Mouse (Mus musculus): ENCODE measurements around the gene Oprl1. TPM values are rescaled to one million over a fixed set of nuclear protein-coding genes. Genes with fewer than 3 reads are reported as not detected.

The Oprl1 gene
- not detected for total RNA-seq (2022)

DNA sequence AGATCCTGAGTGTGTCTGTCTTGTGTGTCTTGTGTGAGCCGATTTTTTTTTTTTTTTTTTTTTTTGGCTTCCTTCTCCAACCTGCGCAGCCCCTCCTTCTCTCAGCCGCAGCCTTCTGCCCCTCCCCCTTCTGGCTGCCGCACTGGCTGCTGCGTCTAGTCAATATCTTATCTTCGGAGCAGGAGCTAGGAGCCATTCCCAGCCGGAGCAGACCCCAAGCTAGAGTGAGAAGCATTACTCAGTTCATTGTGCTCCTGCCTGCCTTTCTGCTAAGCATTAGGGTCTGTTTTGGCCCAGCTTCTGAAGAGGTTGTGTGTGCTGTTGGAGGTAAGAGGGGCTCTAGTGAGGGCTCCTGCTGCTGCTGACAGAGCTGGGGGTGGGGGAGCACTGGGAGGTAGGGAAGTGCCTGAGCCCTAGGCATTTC lies at the start of gene Oprl1:
Gene Oprl1, plus strand, starts transcription at position 114 of the 424 bp plus-strand sequence.
- DNase-seq (ENCODE audit: low spot score in 2 of 2): no peak

DNA sequence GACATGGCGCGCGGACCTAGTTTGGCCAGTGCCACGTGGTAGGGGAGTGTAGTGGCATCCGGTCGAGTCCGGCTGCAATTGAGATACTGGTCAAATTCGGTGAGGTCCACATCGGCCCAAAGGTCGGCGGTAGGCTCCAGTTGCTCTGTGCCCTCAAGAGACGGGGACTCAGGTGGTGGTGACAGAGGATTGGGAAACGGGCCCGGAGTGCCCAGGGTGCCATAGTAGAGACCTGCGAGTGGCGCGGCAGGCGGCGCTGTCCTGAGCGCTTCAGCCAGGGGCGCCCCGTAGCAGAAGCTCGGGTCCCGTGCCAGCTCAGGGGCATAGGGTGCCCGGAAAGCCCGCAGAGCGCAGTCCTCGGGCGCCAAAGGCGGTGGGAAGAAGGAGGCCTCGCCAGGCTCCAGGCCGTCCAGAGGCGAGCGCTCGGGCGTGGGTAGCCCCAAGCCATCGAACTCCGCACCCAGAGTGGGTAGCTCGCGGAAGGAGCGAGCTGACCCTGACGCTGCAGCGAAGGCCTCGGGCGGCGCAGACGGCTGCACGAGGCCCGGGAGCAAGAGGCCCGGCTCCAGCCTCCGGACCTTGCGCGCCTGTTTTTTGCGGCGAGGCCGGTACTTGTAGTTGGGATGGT lies 44.4 kb upstream of the Oprl1 start:
- DNase-seq (ENCODE audit: low spot score in 2 of 2): no peak

DNA sequence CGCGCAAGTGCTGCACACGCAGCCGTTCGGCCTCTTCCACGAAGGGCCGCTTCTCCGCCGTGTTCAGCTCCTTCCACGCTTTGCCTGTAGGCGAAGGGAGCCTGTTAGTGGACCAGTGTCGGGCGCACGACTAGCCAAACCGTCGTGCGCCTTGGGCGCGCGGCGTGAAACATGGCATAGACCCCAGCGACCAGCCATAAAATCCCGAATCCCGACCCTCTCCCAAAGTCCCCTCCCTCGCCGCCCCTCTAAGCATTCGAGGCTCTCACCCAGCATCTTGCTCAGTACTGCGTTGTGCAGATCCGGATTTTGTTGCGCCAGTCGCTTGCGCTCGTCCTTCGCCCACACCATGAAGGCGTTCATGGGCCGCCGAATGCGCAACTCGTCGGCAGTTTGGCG lies 43.9 kb upstream of the Oprl1 start:
- DNase-seq (ENCODE audit: low spot score in 2 of 2): no peak

DNA sequence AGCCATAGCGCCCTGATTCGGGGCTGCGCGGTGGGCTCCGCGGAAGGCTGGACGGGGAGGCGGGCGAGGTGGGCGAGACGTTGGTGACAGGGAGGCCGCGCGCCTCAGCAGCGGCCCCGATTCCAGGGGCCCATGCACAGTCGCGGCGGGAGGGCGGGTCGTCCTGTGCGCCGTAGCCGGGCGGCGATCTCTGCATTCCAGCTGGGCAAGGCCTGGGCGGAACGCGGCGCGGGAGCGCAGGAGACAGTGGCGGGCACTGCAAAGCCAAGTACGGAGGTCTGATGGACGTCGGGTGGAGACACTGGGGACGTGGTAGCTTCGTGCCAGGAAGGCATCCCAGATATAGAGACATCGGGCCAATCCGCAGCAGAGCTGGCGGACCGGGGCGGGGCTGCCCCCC lies 43.5 kb upstream of the Oprl1 start, which contains the start of gene Sox18:
Gene Sox18, minus strand, starts transcription at position 315 of the 400 bp plus-strand sequence.
- peak in 1 of 2 experiments; percentile 12 for DNase-seq (ENCODE audit: low spot score in 2 of 2)

DNA sequence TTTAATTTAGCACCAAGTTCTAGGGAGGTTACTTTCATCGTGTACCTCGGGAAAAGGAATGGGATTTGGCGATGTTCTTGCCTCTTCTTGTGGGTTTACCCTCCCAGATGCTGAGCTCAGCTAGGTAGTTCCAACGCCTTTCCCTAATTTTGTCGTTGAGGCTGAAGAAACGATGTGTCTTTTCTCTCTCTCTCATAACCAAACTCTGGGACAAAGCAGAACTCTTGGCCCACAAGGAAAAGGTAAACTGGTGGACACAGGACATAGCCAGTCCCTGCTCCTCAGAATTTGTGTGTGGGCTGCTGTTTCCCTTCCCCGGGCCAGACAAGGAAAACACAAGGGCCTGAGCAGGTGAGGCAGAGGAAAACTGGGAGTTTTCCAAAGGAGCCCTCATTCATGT lies 42.8 kb upstream of the Oprl1 start:
- DNase-seq (ENCODE audit: low spot score in 2 of 2): no peak

DNA sequence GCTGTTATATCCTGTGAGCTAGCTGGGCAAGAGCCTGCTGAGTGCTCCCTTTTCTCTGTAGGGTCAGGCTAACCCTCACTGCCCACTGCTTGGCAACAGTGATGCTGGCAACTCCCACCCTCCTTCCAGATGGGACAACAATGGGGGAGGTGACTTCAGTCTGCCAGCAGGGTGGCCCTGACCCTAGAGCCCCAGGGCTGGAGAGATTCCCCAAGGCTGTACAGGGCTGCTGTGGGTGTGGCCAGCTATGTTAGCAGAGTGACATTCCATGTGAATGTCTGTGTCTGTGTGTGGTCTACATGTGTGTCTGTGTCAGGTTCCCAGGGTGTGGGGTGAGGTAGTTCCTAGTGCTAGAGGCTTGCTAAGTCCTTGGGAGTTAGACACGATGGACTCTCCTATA lies 41.3 kb upstream of the Oprl1 start:
- DNase-seq (ENCODE audit: low spot score in 2 of 2): no peak

DNA sequence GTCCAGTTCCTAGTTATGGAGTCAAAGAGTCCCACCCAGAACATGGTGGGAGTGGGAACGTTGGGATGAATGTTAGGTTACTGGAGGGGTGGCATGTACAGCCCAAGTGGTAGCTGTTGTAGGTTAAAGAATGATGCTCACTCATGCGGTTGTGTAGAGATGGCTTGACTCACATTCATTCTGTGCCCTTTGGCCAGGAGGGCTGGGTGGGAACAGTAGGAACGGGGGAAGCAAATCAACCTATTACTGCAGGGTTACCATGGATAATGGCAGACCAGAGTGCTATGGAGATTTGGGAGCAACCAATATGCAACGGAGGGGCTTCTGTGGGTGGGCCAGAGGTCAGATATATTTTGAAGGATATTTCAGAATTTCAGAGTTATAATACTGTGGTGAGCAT lies 39.9 kb upstream of the Oprl1 start:
- no peak for DNase-seq (ENCODE audit: low spot score in 2 of 2)

DNA sequence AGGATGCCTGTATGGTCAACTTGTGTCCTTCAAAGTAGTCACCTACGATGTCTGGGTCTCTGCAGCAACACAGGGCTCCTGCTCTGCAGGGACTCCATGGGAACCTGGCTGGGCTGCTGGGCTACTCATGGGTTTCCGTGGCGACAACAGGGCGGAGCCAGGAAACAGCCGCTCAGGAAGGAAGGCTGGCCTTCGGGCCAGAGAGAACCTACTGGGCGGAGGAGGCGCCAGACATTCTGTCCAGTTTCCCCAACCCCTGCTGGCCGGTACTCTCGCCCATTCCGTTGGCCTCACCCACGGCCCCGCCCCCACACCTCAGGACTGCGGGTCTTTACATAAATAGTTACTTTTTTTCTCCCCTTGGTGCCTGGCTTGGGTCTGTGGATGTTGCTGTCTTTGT lies 39.4 kb upstream of the Oprl1 start:
- DNase-seq (ENCODE audit: low spot score in 2 of 2): peak in 1 of 2 experiments; percentile 48

DNA sequence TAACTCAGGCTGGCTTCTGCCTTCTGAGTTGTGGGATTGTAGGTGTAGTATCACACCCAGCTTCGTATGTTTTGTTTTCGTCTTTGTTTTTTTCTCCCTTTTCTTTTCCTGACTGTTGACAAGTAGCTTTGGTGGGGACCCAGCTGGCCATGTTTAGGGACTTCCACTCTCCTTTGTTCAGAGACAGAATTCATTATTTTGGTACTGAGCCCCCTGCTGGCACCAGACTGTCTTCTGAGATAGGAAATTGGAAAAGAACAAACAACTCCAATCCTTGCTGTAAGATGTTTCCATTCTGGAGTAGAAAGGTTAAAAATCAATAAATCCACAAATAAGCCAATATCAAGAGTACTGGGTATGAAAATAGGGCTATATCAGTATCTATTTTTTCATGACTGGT lies 38.4 kb upstream of the Oprl1 start:
- no peak for DNase-seq (ENCODE audit: low spot score in 2 of 2)

DNA sequence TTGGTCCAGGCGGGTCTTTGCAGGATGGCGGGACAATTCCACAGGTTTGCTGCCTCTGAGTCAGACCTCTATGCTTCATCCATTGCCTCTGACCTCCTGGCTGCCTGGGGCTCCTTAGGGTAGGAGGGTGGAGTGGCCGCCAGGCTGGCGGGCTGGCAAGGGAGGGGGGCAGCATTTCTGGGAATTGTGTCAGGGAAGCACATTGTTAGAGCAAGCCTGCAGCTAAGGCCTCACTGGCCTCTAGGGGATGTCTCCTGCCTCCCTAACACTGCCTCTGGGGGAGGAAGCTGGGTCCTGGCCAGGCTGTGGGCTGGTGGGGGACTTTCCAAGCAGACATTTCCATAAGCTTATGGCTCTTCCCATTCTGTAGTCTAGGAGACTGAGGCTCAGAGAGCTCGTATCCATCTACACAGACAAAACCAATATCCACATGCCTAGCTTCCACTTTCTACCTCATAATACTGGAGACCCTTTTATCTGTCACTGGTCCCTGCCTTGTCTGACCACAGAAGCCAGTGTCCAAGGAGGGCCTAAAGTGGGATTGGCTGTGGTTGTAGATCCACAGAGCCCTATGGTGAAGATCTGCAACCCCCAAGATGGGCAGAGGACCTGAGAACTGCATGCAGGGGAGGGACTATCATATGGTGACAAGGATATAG lies 37.6 kb upstream of the Oprl1 start:
- peak in 1 of 2 experiments; percentile 12 for DNase-seq (ENCODE audit: low spot score in 2 of 2)

DNA sequence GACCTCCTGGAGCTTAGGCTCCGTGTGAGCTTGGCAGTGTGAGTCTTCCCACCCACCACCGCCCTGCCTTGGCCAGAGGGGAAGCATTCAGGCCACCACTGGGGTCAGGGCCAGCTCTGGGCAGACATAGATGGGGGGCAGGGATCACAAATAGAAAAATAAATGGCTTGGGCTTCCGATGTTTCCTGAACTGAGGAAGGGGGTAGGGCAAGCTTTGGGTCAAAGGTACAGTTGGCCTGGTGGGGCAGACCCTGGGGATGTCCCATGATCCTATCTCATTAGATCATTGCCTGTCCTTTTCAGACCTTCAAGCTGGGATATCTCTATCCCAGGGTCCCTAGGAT lies 37.1 kb upstream of the Oprl1 start:
- DNase-seq (ENCODE audit: low spot score in 2 of 2): no peak

DNA sequence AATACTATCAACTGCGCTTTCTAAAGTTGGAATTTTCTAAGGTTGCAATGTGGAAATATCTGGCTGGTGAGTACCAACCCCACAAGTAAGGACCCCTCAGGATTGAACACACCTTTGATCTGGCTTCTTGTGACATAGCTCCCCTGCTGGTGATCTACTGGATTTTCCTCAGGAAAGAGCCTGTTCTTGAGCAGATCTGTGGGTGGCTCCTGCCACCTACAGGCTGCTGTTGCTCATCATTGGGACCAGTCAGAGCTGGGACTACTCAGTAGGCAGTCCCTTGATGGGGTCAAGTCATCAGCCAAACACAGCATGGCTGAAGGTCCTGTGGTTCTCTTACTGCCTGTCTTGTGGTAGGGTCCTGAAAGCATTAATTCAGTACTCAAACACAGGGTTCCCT lies 36.0 kb upstream of the Oprl1 start:
- DNase-seq (ENCODE audit: low spot score in 2 of 2): peak; percentile 60 to 71

DNA sequence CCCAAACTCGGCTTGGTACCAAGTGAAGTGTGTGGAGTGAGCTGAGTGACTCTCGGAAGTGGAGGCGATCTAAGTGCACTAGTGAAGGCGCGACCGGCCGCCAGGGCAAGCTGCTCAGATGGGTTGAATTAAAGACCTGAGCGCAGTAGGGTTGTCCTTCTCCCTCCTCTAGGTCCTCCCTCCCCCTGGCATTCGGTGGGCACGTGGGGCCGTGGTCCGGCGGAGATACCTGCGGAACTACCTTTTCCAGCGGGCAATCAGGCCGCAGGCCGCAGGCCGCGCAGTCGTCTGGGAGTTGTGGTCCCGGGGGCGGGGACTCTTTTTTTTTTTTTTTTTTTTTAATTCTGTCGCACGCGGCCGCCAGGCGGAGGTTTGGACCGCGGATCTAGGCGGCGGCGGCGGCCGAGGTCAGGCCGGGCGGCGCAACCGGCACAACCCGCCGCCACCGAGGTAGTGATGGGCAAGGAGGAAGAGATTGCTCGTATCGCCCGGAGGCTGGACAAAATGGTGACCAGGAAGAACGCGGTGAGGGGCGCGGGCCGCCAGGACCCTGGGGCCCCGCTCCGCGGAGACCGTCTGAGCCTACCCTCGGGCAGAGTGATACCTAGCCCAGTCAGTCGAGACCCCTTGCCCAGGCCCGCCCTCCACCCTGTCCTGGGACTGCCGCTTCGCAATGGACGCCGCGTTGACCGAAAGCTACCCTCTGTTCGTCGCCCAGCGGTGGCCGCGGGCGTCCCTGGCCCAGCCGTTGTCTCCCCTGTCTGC lies 34.7 kb upstream of the Oprl1 start, which contains the start of gene Tcea2:
Gene Tcea2, plus strand, starts transcription at position 360 of the 765 bp plus-strand sequence.
- DNase-seq (ENCODE audit: low spot score in 2 of 2): peak in 1 of 2 experiments; percentile 56

DNA sequence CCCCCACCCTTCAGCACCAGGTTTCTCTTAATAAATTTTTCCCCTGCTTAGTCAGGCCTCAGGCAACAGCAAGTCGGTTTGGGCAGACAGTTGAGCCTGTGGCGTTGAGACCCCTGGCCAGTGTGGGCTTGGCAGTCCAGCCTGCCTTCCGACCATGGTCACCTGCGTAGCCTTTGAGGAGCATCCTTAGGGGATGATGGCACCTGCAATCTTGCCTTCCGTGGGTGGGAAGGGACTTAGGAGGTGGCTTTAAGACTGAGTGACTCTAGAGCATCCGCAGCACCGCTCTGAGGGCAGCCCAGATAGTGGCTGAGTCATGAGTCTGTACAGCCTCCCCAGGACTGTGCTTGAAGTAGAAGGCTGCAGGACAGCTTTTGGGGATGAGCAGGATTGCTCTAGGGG lies 34.1 kb upstream of the Oprl1 start:
- DNase-seq (ENCODE audit: low spot score in 2 of 2): no peak

DNA sequence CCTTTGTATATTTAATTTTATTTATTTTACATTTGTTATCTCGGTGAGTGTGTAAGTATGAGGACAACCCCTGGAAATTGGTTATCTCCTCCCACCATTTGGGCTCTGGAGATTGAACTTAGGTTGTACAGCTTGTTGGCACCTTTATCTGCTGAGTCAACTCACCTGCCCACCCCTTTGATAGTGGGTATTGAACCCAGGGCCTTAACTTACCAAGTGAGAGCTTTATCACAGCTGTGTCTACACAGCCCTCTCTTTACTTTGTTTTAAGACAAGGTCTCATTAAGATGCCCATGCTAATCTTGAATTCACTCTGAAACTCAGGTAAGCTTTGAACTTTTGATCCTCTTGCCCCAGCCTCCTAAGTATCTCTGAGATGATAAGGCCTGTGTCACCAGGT lies 32.8 kb upstream of the Oprl1 start:
- no peak for DNase-seq (ENCODE audit: low spot score in 2 of 2)

DNA sequence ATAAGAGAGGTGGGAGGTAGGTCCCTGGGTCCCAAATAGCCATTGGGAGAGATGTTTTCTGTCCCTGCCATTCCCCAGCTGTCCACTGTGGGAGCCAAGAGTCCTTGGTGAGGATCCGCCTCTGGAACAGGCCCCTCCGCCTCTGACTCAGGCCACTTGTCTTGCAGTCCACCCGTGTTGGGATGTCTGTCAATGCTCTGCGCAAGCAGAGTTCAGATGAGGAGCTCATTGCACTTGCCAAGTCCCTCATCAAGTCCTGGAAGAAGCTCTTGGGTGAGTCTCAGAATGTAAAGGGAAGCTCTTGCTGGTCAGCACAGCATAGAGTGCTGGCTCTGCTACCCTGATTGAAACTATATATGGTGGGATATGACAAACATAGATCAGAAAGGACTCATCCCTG lies 31.4 kb upstream of the Oprl1 start:
- no peak for DNase-seq (ENCODE audit: low spot score in 2 of 2)

DNA sequence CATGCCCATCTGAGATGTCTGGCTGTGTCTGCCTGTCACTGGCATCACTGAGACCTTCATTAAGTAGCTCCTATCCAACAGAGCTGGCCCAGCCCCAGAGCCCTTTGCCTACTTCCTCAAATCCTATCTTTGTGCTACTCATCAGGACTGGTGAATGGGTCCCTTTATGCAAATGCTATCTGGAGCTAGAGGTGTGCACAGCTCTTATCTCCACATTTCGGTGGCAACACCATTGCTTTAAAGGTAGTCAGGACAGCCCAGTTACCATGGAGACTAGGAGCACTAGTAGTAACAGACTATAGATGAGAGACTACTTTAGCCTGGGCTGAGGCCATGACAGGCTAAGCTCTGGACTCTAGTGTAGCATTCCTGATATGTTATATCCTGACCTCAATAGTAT lies 30.1 kb upstream of the Oprl1 start:
- DNase-seq (ENCODE audit: low spot score in 2 of 2): no peak

DNA sequence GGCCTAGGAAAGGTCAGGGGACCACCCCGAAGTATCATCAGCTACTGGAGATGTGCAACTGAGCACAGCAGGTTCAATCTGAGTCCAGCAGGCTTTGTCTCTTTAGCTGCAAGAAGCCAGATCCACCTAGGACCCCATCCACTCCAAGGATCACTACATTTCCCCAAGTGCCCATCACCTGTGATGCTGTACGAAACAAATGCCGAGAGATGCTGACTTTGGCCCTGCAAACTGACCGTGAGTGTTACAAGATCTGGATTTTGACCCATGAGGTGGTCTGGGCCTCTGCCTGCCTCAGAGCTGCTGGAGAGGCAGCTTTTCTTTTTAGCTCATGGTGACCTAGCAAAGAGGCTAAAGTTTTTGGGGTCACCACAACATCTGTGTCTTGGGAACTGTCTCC lies 29.1 kb upstream of the Oprl1 start:
- DNase-seq (ENCODE audit: low spot score in 2 of 2): no peak

DNA sequence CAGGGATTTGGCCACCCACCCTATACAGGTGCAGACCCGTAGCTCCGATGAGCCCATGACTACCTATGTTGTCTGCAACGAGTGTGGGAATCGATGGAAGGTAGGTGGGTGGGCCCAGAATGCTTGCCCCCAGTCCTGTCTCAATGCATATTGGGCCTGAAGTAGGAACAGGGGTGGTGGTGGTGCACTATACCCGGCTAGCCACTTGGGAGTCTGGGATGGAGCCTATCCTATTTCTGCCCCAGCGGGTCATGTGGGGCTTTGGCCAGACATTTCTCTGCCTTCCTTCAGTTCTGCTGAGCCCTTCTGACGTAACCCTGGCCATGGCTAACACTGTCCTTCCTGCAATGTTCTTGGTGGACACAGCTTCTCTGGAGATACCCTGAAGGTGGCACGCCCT lies 27.2 kb upstream of the Oprl1 start:
- no peak for DNase-seq (ENCODE audit: low spot score in 2 of 2)

DNA sequence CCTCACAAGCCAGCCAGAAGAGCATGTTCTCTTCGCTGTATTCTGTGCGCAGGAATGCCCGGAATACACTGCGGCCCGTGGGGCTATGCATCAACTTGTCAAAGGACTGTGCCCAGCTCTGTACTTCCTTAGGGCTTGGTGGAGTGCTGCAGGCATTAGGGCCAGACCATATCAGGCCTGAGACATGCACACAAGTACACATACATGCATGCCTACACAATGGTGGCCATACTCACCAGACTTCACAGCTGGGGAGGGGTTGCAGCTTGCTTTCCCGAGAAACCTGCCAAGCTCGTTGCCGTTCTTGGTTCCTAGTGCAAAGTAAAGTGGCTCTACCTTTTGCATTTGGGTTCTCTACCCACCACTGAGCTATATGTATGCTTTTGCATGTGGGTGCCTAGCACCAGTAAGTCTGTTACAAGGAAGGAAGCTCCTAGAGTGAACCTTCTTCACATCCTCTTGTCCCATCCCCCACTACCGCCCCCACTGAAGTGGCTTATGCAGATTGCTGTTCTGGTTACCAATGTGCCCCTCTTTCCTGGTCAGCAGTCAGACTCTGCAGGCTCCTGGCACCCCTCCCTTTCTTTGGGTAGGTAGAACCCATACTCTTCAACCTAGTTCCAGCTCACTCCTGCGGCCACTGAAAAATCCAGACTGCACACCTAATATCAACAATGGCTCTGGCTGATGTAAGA lies 25.2 kb upstream of the Oprl1 start:
- no peak for DNase-seq (ENCODE audit: low spot score in 2 of 2)

DNA sequence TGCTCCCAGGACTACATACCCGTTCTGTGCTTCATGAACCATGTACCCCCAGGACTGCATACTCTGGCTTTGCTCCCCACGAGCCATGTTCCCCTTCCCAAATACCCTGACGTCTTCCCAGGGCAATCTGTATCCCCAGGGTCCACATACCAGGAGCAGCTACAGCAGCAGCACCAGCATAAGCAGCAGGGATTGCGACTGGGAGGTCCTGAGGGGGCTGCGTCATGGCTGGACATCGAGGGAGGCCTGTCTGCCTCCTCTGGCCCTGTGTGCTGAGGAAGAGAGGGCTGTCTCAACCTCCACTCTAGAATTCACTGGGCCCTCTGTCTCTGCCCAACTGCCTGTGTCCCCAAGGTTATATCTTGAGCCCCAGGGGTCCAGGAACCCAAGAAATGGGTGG lies 23.7 kb upstream of the Oprl1 start:
- DNase-seq (ENCODE audit: low spot score in 2 of 2): no peak

DNA sequence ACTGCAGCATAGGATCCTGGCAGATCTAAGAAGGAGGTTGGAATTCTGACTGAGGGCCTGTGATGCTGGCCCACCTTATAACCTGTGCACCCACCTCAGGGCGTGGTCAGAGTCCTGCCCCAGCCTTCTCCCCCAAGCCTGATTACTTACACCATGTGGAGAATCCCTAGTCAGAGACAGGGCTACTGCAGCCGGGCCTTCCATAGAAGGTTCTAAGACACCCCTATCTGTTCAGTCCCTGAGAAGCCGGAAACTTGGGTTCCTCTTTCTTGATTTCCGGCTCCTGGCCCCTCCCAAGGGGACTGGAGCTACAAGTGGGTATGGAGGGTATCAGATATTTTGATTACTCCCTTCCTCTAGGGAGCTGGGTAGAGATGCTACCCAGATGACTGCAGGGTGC lies 23.2 kb upstream of the Oprl1 start:
- no peak for DNase-seq (ENCODE audit: low spot score in 2 of 2)

All from gastrocnemius, adult 8-10 months (tissue).